Mouse (Mus musculus) neural tube, embryonic 11.5 days (tissue): ENCODE measurements around the gene 5730522E02Rik. TPM values are rescaled to one million over a fixed set of nuclear protein-coding genes. Genes with fewer than 3 reads are reported as not detected.

Experiments used
- ATAC-seq: fragments of 200-750 bp; cut with Nextera tagmentation; 2 replicates; pipeline ENCODE4 v1.8.0; 2017; ENCODE audit warnings: moderate number of reproducible peaks, mild to moderate bottlenecking, moderate TSS enrichment, moderate library complexity; ENCODE audit not compliant: insufficient read depth, low FRiP score, low TSS enrichment
- DNase-seq: peaks from one replicate; pipeline ENCODE4 v3.0.0-alpha.2; 2015; ENCODE audit warnings: low spot score
- H3K27ac ChIP-seq: fragments of 300-500 bp; sonication (generic); 2 replicates; pipeline ENCODE4 v1.5.1; 2014; ENCODE audit warnings: low read depth, mild to moderate bottlenecking, low read length
- H3K27me3 ChIP-seq: fragments of 300-500 bp; sonication (generic); 2 replicates; pipeline ENCODE4 v1.6.1; 2014; ENCODE audit warnings: mild to moderate bottlenecking, low read length, mixed read lengths; ENCODE audit not compliant: control insufficient read depth, insufficient read depth
- H3K36me3 ChIP-seq: fragments of 300-500 bp; sonication (generic); 2 replicates; pipeline ENCODE4 v1.6.1; 2014; ENCODE audit warnings: mild to moderate bottlenecking, low read length, moderate library complexity, mixed read lengths; ENCODE audit not compliant: control insufficient read depth, insufficient read depth
- H3K4me1 ChIP-seq: fragments of 300-500 bp; sonication (generic); 2 replicates; pipeline ENCODE4 v1.6.1; 2014; ENCODE audit warnings: low read length, mixed read lengths; ENCODE audit not compliant: control insufficient read depth, insufficient read depth
- H3K4me2 ChIP-seq: fragments of 300-500 bp; sonication (generic); 2 replicates; pipeline ENCODE4 v1.6.1; 2014; ENCODE audit warnings: low read depth, mild to moderate bottlenecking, moderate library complexity
- H3K4me3 ChIP-seq: fragments of 300-500 bp; sonication (generic); 2 replicates; pipeline ENCODE4 v1.5.1; 2014; ENCODE audit warnings: low read depth, low read length
- H3K9ac ChIP-seq: fragments of 300-500 bp; sonication (generic); 2 replicates; pipeline ENCODE4 v1.6.1; 2014; ENCODE audit warnings: mild to moderate bottlenecking, low read length
- H3K9me3 ChIP-seq: fragments of 300-500 bp; sonication (generic); 2 replicates; pipeline ENCODE4 v1.6.1; 2016; ENCODE audit warnings: low read length; ENCODE audit not compliant: control insufficient read depth
- WGBS: fragments of 180-500 bp; shearing (Covaris S2); extraction: QIAGEN DNeasy Blood & Tissue Kit; methylation state at CpG from one replicate; pipeline ENCODE4 v1.1.7; 2014; 5-methylcytosine and 5-hydroxymethylcytosine counted together
- polyA plus RNA-seq: library from polyadenylated mRNA; unstranded; fragments of >200 nt; fragmentation: Nextera tagmentation; extraction: Ambion mirVana; gene quantifications from 2 replicates; pipeline ENCODE4 v1.2.1, GENCODE M21; 2014

The 5730522E02Rik gene
- polyA plus RNA-seq, 1 experiment from 2014 or later, result 4.6 TPM

GRCm38 (mm10) chr11:25674194-25674593 is 536.4 kb downstream of the 5730522E02Rik start:
- H3K4me1 ChIP-seq, result no peaks in the 10 kb centered on the region
- H3K4me3 ChIP-seq, result no peak overlapping the region
- DNase-seq (no peak), ATAC-seq (no peak)
- no peak overlapping the region for H3K4me2 ChIP-seq
- H3K27ac ChIP-seq, result no peak overlapping the region
- H3K36me3 ChIP-seq, result no peaks in the 10 kb centered on the region
- H3K9me3 ChIP-seq, result no peaks in the 10 kb centered on the region
- H3K9ac ChIP-seq, result no peak overlapping the region
- WGBS, result 87% methylated on average over 3 of the region's 3 CpGs
- H3K27me3 ChIP-seq, result no peaks in the 10 kb centered on the region

- no peaks in the 10 kb centered on the region for H3K36me3 ChIP-seq
- no peaks in the 10 kb centered on the region for H3K27me3 ChIP-seq
- DNase-seq, result no peak
- H3K27ac ChIP-seq, result no peak overlapping the region
- no peak overlapping the region for H3K9ac ChIP-seq
- H3K4me1 ChIP-seq, result no peaks in the 10 kb centered on the region
- 71% methylated on average over 4 of the region's 4 CpGs for WGBS
- no peaks in the 10 kb centered on the region for H3K9me3 ChIP-seq
- no peak for ATAC-seq
- H3K4me2 ChIP-seq, result no peak overlapping the region
- H3K4me3 ChIP-seq, result no peak overlapping the region
These were observed 540.5 kb downstream of the 5730522E02Rik start for GRCm38 (mm10) chr11:25670018-25670417.

- Histone ChIP-seq H3K27ac (no peak overlapping the region), H3K36me3 (no peaks in the 10 kb centered on the region), H3K4me2 (no peak overlapping the region), H3K9me3 (no peaks in the 10 kb centered on the region), H3K4me1 (no peaks in the 10 kb centered on the region), H3K9ac (no peak overlapping the region), H3K27me3 (no peaks in the 10 kb centered on the region), H3K4me3 (no peak overlapping the region)
- WGBS, result 64% methylated on average over 3 of the region's 3 CpGs
- no peak for DNase-seq
- no peak for ATAC-seq
These were observed 545.9 kb downstream of the 5730522E02Rik start for GRCm38 (mm10) chr11:25664562-25665104.

- Histone ChIP-seq H3K36me3 (no peaks in the 10 kb centered on the region), H3K4me3 (no peak overlapping the region), H3K4me1 (no peaks in the 10 kb centered on the region), H3K4me2 (no peak overlapping the region), H3K9ac (no peak overlapping the region), H3K27me3 (no peaks in the 10 kb centered on the region), H3K27ac (no peak overlapping the region), H3K9me3 (no peaks in the 10 kb centered on the region)
- no peak for DNase-seq
- ATAC-seq, result no peak
- 83% methylated on average over 5 of the region's 5 CpGs for WGBS
These were observed 564.3 kb downstream of the 5730522E02Rik start for GRCm38 (mm10) chr11:25646282-25646681.

GRCm38 (mm10) chr11:25644767-25645622 is 565.6 kb downstream of the 5730522E02Rik start:
- ATAC-seq (no peak), DNase-seq (no peak)
- WGBS, result 58% methylated on average over 22 of the region's 22 CpGs
- no peak overlapping the region for H3K4me3 ChIP-seq
- no peak overlapping the region for H3K9ac ChIP-seq
- H3K27me3 ChIP-seq, result no peaks in the 10 kb centered on the region
- H3K4me1 ChIP-seq, result no peaks in the 10 kb centered on the region
- H3K36me3 ChIP-seq, result no peaks in the 10 kb centered on the region
- H3K9me3 ChIP-seq, result no peaks in the 10 kb centered on the region
- no peak overlapping the region for H3K27ac ChIP-seq
- H3K4me2 ChIP-seq, result no peak overlapping the region

GRCm38 (mm10) chr11:25606886-25607285 is 603.7 kb downstream of the 5730522E02Rik start:
- DNase-seq (no peak), ATAC-seq (no peak)
- Histone ChIP-seq H3K4me3 (no peak overlapping the region), H3K9ac (no peak overlapping the region), H3K9me3 (no peaks in the 10 kb centered on the region), H3K27me3 (no peaks in the 10 kb centered on the region), H3K4me1 (no peaks in the 10 kb centered on the region), H3K36me3 (no peaks in the 10 kb centered on the region), H3K4me2 (no peak overlapping the region), H3K27ac (no peak overlapping the region)
- WGBS, result 20% methylated on average over 2 of the region's 2 CpGs

GRCm38 (mm10) chr11:25600030-25600429 is 610.5 kb downstream of the 5730522E02Rik start:
- Histone ChIP-seq H3K9me3 (no peaks in the 10 kb centered on the region), H3K27ac (no peak overlapping the region), H3K4me2 (no peak overlapping the region), H3K4me3 (no peak overlapping the region), H3K4me1 (no peaks in the 10 kb centered on the region), H3K27me3 (no peaks in the 10 kb centered on the region), H3K36me3 (no peaks in the 10 kb centered on the region), H3K9ac (no peak overlapping the region)
- WGBS, result 94% methylated on average over 5 of the region's 5 CpGs
- no peak for ATAC-seq
- DNase-seq, result no peak

GRCm38 (mm10) chr11:25595303-25595702 is 615.3 kb downstream of the 5730522E02Rik start:
- 80% methylated on average over 6 of the region's 6 CpGs for WGBS
- Histone ChIP-seq H3K27me3 (no peaks in the 10 kb centered on the region), H3K27ac (no peak overlapping the region), H3K9ac (no peak overlapping the region), H3K4me3 (no peak overlapping the region), H3K4me2 (no peak overlapping the region), H3K4me1 (no peaks in the 10 kb centered on the region), H3K36me3 (no peaks in the 10 kb centered on the region), H3K9me3 (no peaks in the 10 kb centered on the region)
- DNase-seq (no peak), ATAC-seq (no peak)

- Histone ChIP-seq H3K4me2 (no peak overlapping the region), H3K4me1 (no peaks in the 10 kb centered on the region), H3K27ac (no peak overlapping the region), H3K9ac (no peak overlapping the region), H3K9me3 (no peaks in the 10 kb centered on the region), H3K27me3 (no peaks in the 10 kb centered on the region), H3K36me3 (no peaks in the 10 kb centered on the region), H3K4me3 (no peak overlapping the region)
- DNase-seq, result no peak
- ATAC-seq, result no peak
- 86% methylated on average over 3 of the region's 3 CpGs for WGBS
These were observed 615.8 kb downstream of the 5730522E02Rik start for GRCm38 (mm10) chr11:25594780-25595179.
